Mouse (Mus musculus): ENCODE results near the gene Ube3b. TPM values are rescaled to one million over a fixed set of nuclear protein-coding genes. Genes with fewer than 3 reads are reported as not detected.
A peak's percentile ranks its signal among the peaks of the same experiment; 100 is the strongest.

Gene Ube3b
- total and polyA plus RNA-seq, 3 experiments: 11.7 to 29.8 (median 22.1) TPM

DNA sequence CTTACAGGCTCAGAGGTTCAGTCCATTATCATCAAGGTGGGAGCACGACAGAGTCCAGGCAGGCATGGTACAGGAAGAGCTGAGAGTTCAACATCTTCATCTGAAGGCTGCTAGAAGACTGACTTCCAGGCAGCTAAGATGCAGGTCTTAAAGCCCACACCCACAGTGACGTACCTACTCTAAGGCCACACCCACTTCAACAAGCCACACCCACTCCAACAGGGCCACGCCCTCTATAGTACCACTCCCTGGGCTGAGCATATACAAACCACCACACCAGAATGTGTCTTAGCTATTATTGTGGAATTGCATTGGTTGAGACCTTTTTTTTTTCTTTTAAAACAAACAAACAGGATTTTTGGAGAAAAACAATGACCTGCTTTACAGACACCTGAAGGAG lies 34.9 kb upstream of the Ube3b start:
- Histone ChIP-seq H3K4me3 (replicated peaks in 1 of 3; ENCODE audit: low read depth in 2 of 3, low read length in 2 of 3, poor library complexity in 1 of 3) (no peak overlapping the region), H3K79me2 (replicated peaks; ENCODE audit: control insufficient read depth, extremely low read depth, insufficient read depth, poor library complexity, severe bottlenecking) (no peaks in the 10 kb centered on the region), H3K27me3 (replicated peaks) (no peaks in the 10 kb centered on the region), H3K9ac (ENCODE audit: insufficient read depth, low read depth) (no peak overlapping the region), H3K4me2 (ENCODE audit: insufficient read depth, low read depth, poor library complexity, severe bottlenecking) (no peak overlapping the region), H3K36me3 (replicated peaks in 1 of 2; ENCODE audit: control insufficient read depth in 1 of 2, insufficient read depth in 1 of 2, low read length in 1 of 2) (peaks cover 0 to 36% of the 10 kb centered on the region in 2 experiments), H3K4me1 (ENCODE audit: control insufficient read depth in 1 of 2, insufficient read depth in 2 of 2) (peaks cover 0 to 29% of the 10 kb centered on the region in 2 experiments; a peak in 2 of 4 replicates), H3K9me3 (replicated peaks; ENCODE audit: low read length) (no peaks in the 10 kb centered on the region), H3K27ac (ENCODE audit: insufficient read depth, low read depth) (no peak overlapping the region)
- DNase-seq (ENCODE audit: extremely low read depth): peak; percentile 44
- TF ChIP-seq NELFE (IDR thresholded peaks at IDR 0.05; ENCODE audit: low read depth, low read length) (no peak), GABPA (IDR thresholded peaks at IDR 0.05; ENCODE audit: insufficient replicate concordance, low read depth, low read length) (no peak)
- in situ Hi-C loops (cut with MboI; ENCODE audit: low pct_ligation_motif_present, low pct_unique_long_range_greater_than_20kb, low sequenced_read_pairs): no loop called here
- dilution Hi-C loops (cut with MboI; ENCODE audit: extremely low pct_ligation_motif_present, extremely low pct_unique_long_range_greater_than_20kb, low sequenced_read_pairs): no loop called here

DNA sequence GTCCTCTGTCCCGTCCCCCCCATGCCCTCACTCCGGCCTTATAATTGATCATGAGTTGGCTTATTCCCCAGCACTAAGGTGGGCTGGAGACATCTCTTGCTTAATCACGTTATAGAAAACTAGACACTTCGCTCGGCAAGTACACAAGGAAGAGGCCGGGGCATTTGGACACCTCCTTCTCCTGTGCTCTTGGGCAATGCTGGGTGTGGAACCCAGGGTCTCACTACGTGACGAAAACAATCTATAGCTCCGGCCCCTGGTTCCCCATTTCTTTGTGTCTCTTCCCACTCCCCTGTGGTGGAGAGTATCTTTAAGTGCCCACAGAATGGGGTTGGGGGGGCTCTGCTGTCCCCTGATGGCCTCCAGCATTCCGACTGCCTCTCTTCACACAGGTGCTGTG lies 33.4 kb upstream of the Ube3b start:
- Histone ChIP-seq H3K36me3 (replicated peaks in 1 of 2; ENCODE audit: control insufficient read depth in 1 of 2, insufficient read depth in 1 of 2, low read length in 1 of 2) (peaks cover 0 to 40% of the 10 kb centered on the region in 2 experiments), H3K27me3 (replicated peaks) (no peaks in the 10 kb centered on the region), H3K4me1 (ENCODE audit: control insufficient read depth in 1 of 2, insufficient read depth in 2 of 2) (peaks cover 0 to 29% of the 10 kb centered on the region in 2 experiments; a peak in 2 of 4 replicates), H3K4me3 (replicated peaks in 1 of 3; ENCODE audit: low read depth in 2 of 3, low read length in 2 of 3, poor library complexity in 1 of 3) (no peak overlapping the region), H3K27ac (ENCODE audit: insufficient read depth, low read depth) (no peak overlapping the region), H3K9me3 (replicated peaks; ENCODE audit: low read length) (no peaks in the 10 kb centered on the region), H3K79me2 (replicated peaks; ENCODE audit: control insufficient read depth, extremely low read depth, insufficient read depth, poor library complexity, severe bottlenecking) (no peaks in the 10 kb centered on the region), H3K4me2 (ENCODE audit: insufficient read depth, low read depth, poor library complexity, severe bottlenecking) (no peak overlapping the region), H3K9ac (ENCODE audit: insufficient read depth, low read depth) (no peak overlapping the region)
- in situ Hi-C loops (cut with MboI; ENCODE audit: low pct_ligation_motif_present, low pct_unique_long_range_greater_than_20kb, low sequenced_read_pairs) (no loop called here), dilution Hi-C loops (cut with MboI; ENCODE audit: extremely low pct_ligation_motif_present, extremely low pct_unique_long_range_greater_than_20kb, low sequenced_read_pairs) (no loop called here)
- no peak for DNase-seq (ENCODE audit: extremely low read depth)
- TF ChIP-seq POLR2AphosphoS2 (IDR thresholded peaks at IDR 0.05; ENCODE audit: low read depth, low read length) (no peak), EP300 (IDR thresholded peaks at IDR 0.05; ENCODE audit: low read length) (no peak), UBTF (IDR thresholded peaks at IDR 0.05; ENCODE audit: low read depth, low read length) (no peak), BHLHE40 (IDR thresholded peaks at IDR 0.05; ENCODE audit: low read depth, low read length) (no peak), KAT2A (IDR thresholded peaks at IDR 0.05; ENCODE audit: insufficient replicate concordance, low read length) (no peak), POLR2A (IDR thresholded peaks at IDR 0.05; ENCODE audit: low read depth, low read length) (no peak), MYC (IDR thresholded peaks at IDR 0.05; ENCODE audit: low read depth, low read length) (no peak), RAD21 (IDR thresholded peaks at IDR 0.05; ENCODE audit: low read depth, low read length) (no peak), MXI1 (IDR thresholded peaks at IDR 0.05; ENCODE audit: low read depth, low read length) (no peak), TCF12 (IDR thresholded peaks at IDR 0.05; ENCODE audit: low read depth, low read length) (no peak), JUN (IDR thresholded peaks at IDR 0.05; ENCODE audit: insufficient read depth, low read depth, low read length) (no peak), ZNF384 (IDR thresholded peaks at IDR 0.05; ENCODE audit: low read depth, low read length) (no peak), GABPA (IDR thresholded peaks at IDR 0.05; ENCODE audit: insufficient replicate concordance, low read depth, low read length) (no peak), MAZ (IDR thresholded peaks at IDR 0.05; ENCODE audit: low read depth, low read length) (no peak), CHD2 (IDR thresholded peaks at IDR 0.05; ENCODE audit: low read length) (no peak), IRF4 (IDR thresholded peaks at IDR 0.05; ENCODE audit: low read depth, low read length) (no peak), ZC3H11A (IDR thresholded peaks at IDR 0.05; ENCODE audit: low read depth, low read length) (no peak), MAFK (IDR thresholded peaks at IDR 0.05; ENCODE audit: insufficient replicate concordance, low read length) (no peak), CHD1 (IDR thresholded peaks at IDR 0.05; ENCODE audit: low read depth, low read length) (no peak)

Data from CH12.LX (cell line).